Mouse (Mus musculus): ENCODE measurements around the gene Lrrc51. TPM values are rescaled to one million over a fixed set of nuclear protein-coding genes. Genes with fewer than 3 reads are reported as not detected.
A peak's percentile ranks its signal among the peaks of the same experiment; 100 is the strongest.

The Lrrc51 gene
- total RNA-seq (2021) (1 to 10 TPM; 3.0 to 4.5 TPM), polyA plus RNA-seq (2012; rRNA removed) (7.5 and 11.6 TPM in 2 replicates)
- long read RNA-seq, partial matches to known transcripts = 3 of 5 reads
- long read RNA-seq, other reads (novel, unspliced or antisense) = 2 of 5 reads

GRCm38 (mm10) chr7:101933751-101934240 lies at the start of gene Lrrc51, which contains the start of gene Numa1:
Gene Lrrc51, minus strand, starts transcription at chr7:101933895.
Gene Numa1, plus strand, starts transcription at chr7:101934111.
- Histone ChIP-seq H3K36me3 (ENCODE audit: control insufficient read depth, insufficient read depth, low read length) (no peaks in the 10 kb centered on the region), H3K9ac (ENCODE audit: low read depth, low read length) (peak within 1 kb of the TSS; percentile 92), H3K27ac (peak within 1 kb of the TSS; percentile 83), H3K79me2 (replicated peaks; ENCODE audit: control insufficient read depth, insufficient read depth, low read length) (peaks cover 2% of the 10 kb centered on the region), H3K4me1 (ENCODE audit: control insufficient read depth, insufficient read depth, low read length) (no peaks in the 10 kb centered on the region; the same call in 1 of the 2 replicates), H3K27me3 (ENCODE audit: control insufficient read depth, insufficient read depth, low read length) (no peaks in the 10 kb centered on the region), H3K4me3 (peak within 1 kb of the TSS; percentile 70)
- intact Hi-C loops (cut with DNase I) = loop anchor here (2.0 to 5.0 kb wide), 5 partner anchors 36 to 144 kb away; partner anchors contain the start of genes Il18bp, Rnf121, Xndc1 and Xntrpc
- peak; percentile 95 to 97 for DNase-seq
- under 1% methylated on average over 40 of the region's 40 CpGs for WGBS
- TF ChIP-seq POLR2A (IDR thresholded peaks at IDR 0.05; ENCODE audit: insufficient read depth, low read depth, low read length) (peak; percentile 76), EP300 (IDR thresholded peaks at IDR 0.05; ENCODE audit: insufficient read depth, low read depth, low read length) (0 out of 2 replicates have a peak, but pooled peaks have one; percentile 51), CTCF (IDR thresholded peaks at IDR 0.05) (no peak)

GRCm38 (mm10) chr7:101982735-101983134 lies 49.0 kb upstream of the Lrrc51 start:
- Histone ChIP-seq H3K4me3 (no peak overlapping the region), H3K36me3 (ENCODE audit: control insufficient read depth, insufficient read depth, low read length) (peaks cover 5% of the 10 kb centered on the region), H3K9ac (ENCODE audit: low read depth, low read length) (no peak overlapping the region), H3K79me2 (replicated peaks; ENCODE audit: control insufficient read depth, insufficient read depth, low read length) (peaks cover 5% of the 10 kb centered on the region; the same call in 1 of the 2 replicates), H3K4me1 (ENCODE audit: control insufficient read depth, insufficient read depth, low read length) (no peaks in the 10 kb centered on the region; the same call in 1 of the 2 replicates), H3K27ac (no peak overlapping the region), H3K27me3 (ENCODE audit: control insufficient read depth, insufficient read depth, low read length) (no peaks in the 10 kb centered on the region)
- TF ChIP-seq POLR2A (IDR thresholded peaks at IDR 0.05; ENCODE audit: insufficient read depth, low read depth, low read length) (no peak), EP300 (IDR thresholded peaks at IDR 0.05; ENCODE audit: insufficient read depth, low read depth, low read length) (no peak), CTCF (IDR thresholded peaks at IDR 0.05) (no peak)
- intact Hi-C loops (cut with DNase I) = no loop called here
- DNase-seq = no peak
- WGBS = 68% methylated on average over 1 of the region's 1 CpGs

- peak overlapping the region; percentile 50; the same call in 1 of the 2 replicates for H3K27ac ChIP-seq
- H3K36me3 ChIP-seq (ENCODE audit: control insufficient read depth, insufficient read depth, low read length) = peaks cover 39% of the 10 kb centered on the region
- DNase-seq = peak; percentile 71 to 75
- H3K79me2 ChIP-seq (replicated peaks; ENCODE audit: control insufficient read depth, insufficient read depth, low read length) = peaks cover 13% of the 10 kb centered on the region
- 12% methylated on average over 2 of the region's 2 CpGs for WGBS
- TF ChIP-seq CTCF (IDR thresholded peaks at IDR 0.05) (peak; percentile 13; the same call in 1 of the 2 replicates), EP300 (IDR thresholded peaks at IDR 0.05; ENCODE audit: insufficient read depth, low read depth, low read length) (no peak)
- no peak overlapping the region for H3K9ac ChIP-seq (ENCODE audit: low read depth, low read length)
- no peaks in the 10 kb centered on the region for H3K27me3 ChIP-seq (ENCODE audit: control insufficient read depth, insufficient read depth, low read length)
- intact Hi-C loops (cut with DNase I) = loop anchor here (5.0 kb wide), 1 partner anchor 42 kb away; the partner anchor contains the start of genes Lrrc51 and Numa1
- H3K4me3 ChIP-seq = no peak overlapping the region
- H3K4me1 ChIP-seq (ENCODE audit: control insufficient read depth, insufficient read depth, low read length) = peaks cover 15% of the 10 kb centered on the region
Measured at GRCm38 (mm10) chr7:101974505-101974904, 40.8 kb upstream of the Lrrc51 start.

GRCm38 (mm10) chr7:101973730-101974129 lies 40.0 kb upstream of the Lrrc51 start:
- Histone ChIP-seq H3K4me3 (no peak overlapping the region), H3K36me3 (ENCODE audit: control insufficient read depth, insufficient read depth, low read length) (peaks cover 36% of the 10 kb centered on the region), H3K4me1 (ENCODE audit: control insufficient read depth, insufficient read depth, low read length) (peaks cover 16% of the 10 kb centered on the region), H3K9ac (ENCODE audit: low read depth, low read length) (no peak overlapping the region), H3K27me3 (ENCODE audit: control insufficient read depth, insufficient read depth, low read length) (no peaks in the 10 kb centered on the region), H3K27ac (no peak overlapping the region), H3K79me2 (replicated peaks; ENCODE audit: control insufficient read depth, insufficient read depth, low read length) (peaks cover 13% of the 10 kb centered on the region)
- 45% methylated on average over 3 of the region's 3 CpGs for WGBS
- intact Hi-C loops (cut with DNase I) = loop anchor here (5.0 kb wide), 1 partner anchor 41 kb away; the partner anchor contains the start of genes Lrrc51 and Numa1
- TF ChIP-seq CTCF (IDR thresholded peaks at IDR 0.05) (no peak), EP300 (IDR thresholded peaks at IDR 0.05; ENCODE audit: insufficient read depth, low read depth, low read length) (no peak), POLR2A (IDR thresholded peaks at IDR 0.05; ENCODE audit: insufficient read depth, low read depth, low read length) (no peak)
- no peak for DNase-seq

- no peaks in the 10 kb centered on the region for H3K27me3 ChIP-seq (ENCODE audit: control insufficient read depth, insufficient read depth, low read length)
- H3K36me3 ChIP-seq (ENCODE audit: control insufficient read depth, insufficient read depth, low read length) = peaks cover 34% of the 10 kb centered on the region
- no peak for DNase-seq
- intact Hi-C loops (cut with DNase I) = loop anchor here (2.0 to 5.0 kb wide), 2 partner anchors 39 to 133 kb away; partner anchors contain the start of genes Inppl1, Lrrc51 and Numa1
- TF ChIP-seq POLR2A (IDR thresholded peaks at IDR 0.05; ENCODE audit: insufficient read depth, low read depth, low read length) = no peak
- TF ChIP-seq CTCF (IDR thresholded peaks at IDR 0.05) = no peak
- TF ChIP-seq EP300 (IDR thresholded peaks at IDR 0.05; ENCODE audit: insufficient read depth, low read depth, low read length) = no peak
- H3K4me3 ChIP-seq = peak overlapping the region; percentile 77
- peak overlapping the region; percentile 98 for H3K27ac ChIP-seq
- H3K9ac ChIP-seq (ENCODE audit: low read depth, low read length) = peak overlapping the region; percentile 77
- peaks cover 15% of the 10 kb centered on the region for H3K79me2 ChIP-seq (replicated peaks; ENCODE audit: control insufficient read depth, insufficient read depth, low read length)
- peaks cover 17% of the 10 kb centered on the region for H3K4me1 ChIP-seq (ENCODE audit: control insufficient read depth, insufficient read depth, low read length)
- WGBS = 11% methylated on average over 2 of the region's 2 CpGs
Measured at GRCm38 (mm10) chr7:101971721-101972120, 38.0 kb upstream of the Lrrc51 start.
